Mouse (Mus musculus): ENCODE data around the gene Rbfox2.

DNA sequence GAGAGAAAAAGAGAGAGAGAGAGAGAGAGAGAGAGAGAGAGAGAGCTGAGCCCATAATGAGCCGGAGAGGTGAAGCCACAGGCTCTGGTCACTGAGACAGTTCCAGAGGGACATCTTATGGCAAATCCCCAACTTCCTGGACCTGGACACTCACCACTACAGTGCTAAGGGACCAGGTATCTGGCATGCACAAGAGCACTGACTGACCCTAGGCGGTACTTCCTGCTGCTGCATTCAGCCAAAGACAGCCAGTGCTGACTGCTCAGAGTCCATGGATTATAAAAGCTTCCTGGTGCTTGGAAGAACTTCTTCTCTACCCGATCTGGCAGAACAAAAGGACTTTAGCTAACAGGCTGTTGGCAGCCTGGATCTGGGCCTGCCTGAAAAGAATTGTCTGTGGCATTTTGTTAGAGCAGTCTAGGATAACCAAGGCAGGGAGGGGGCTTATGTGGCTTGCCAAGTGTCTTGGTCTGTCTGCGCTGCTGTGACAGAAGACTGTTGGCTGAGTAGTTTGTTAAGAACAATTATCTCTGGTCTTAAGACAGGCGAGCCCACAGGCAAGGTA, 252.1 kb downstream of the Rbfox2 start:
- TF ChIP-seq CTCF (IDR thresholded peaks at IDR 0.05; ENCODE audit: low read depth): no peak
- no peak for TF ChIP-seq EP300 (IDR thresholded peaks at IDR 0.05; ENCODE audit: low read depth)

Data from liver, embryonic 14.5 days (tissue).